Mouse (Mus musculus) heart, embryonic 14.5 days (tissue): ENCODE measurements around the gene Zcchc7. TPM values are rescaled to one million over a fixed set of nuclear protein-coding genes. Genes with fewer than 3 reads are reported as not detected.

Experiments
- ATAC-seq: fragments of 200-750 bp; cut with Nextera tagmentation; 2 replicates; pipeline ENCODE4 v1.8.0; 2017; ENCODE audit warnings: low read depth, moderate TSS enrichment; ENCODE audit not compliant: insufficient number of reproducible peaks, insufficient read depth, low FRiP score
- H3K27ac ChIP-seq, 2 experiments: fragments of 200-500 bp in 1 of 2; fragments of 300-500 bp in 1 of 2; sonication (generic) in 1 of 2; replicated peaks in 1 of 2; 2 replicates each; pipeline ENCODE4 v1.5.1; 2012 to 2014; ENCODE audit warnings: low read depth in 2 of 2, low read length in 2 of 2, control low read depth in 1 of 2, mild to moderate bottlenecking in 1 of 2, mixed read lengths in 1 of 2; ENCODE audit not compliant: control insufficient read depth in 1 of 2, insufficient read depth in 1 of 2
- H3K27me3 ChIP-seq: fragments of 300-500 bp; sonication (generic); 2 replicates; pipeline ENCODE4 v1.6.1; 2014; ENCODE audit warnings: mild to moderate bottlenecking, low read length, control low read depth; ENCODE audit not compliant: control insufficient read depth, insufficient read depth
- H3K36me3 ChIP-seq: fragments of 300-500 bp; sonication (generic); 2 replicates; pipeline ENCODE4 v1.6.1; 2014; ENCODE audit warnings: mild to moderate bottlenecking, control low read depth, low read length, mixed read lengths; ENCODE audit not compliant: control insufficient read depth, insufficient read depth
- H3K4me1 ChIP-seq, 2 experiments: fragments of 200-500 bp in 1 of 2; fragments of 300-500 bp in 1 of 2; sonication (generic) in 1 of 2; 2 replicates each; pipeline ENCODE4 v1.6.1; 2012 to 2014; ENCODE audit warnings: low read length in 2 of 2, control low read depth in 1 of 2, mixed read lengths in 1 of 2; ENCODE audit not compliant: control insufficient read depth in 2 of 2, insufficient read depth in 2 of 2
- H3K4me2 ChIP-seq: fragments of 300-500 bp; sonication (generic); 2 replicates; pipeline ENCODE4 v1.6.1; 2014; ENCODE audit warnings: mild to moderate bottlenecking, low read length
- H3K4me3 ChIP-seq, 2 experiments: fragments of 200-500 bp in 1 of 2; fragments of 300-500 bp in 1 of 2; sonication (generic) in 1 of 2; 2 replicates each; pipeline ENCODE4 v1.5.1; 2012 to 2014; ENCODE audit warnings: low read length in 2 of 2, mild to moderate bottlenecking in 2 of 2, control low read depth in 1 of 2, low read depth in 1 of 2, moderate library complexity in 1 of 2; ENCODE audit not compliant: control insufficient read depth in 1 of 2, insufficient read depth in 1 of 2
- H3K9ac ChIP-seq: fragments of 300-500 bp; sonication (generic); 2 replicates; pipeline ENCODE4 v1.6.1; 2014; ENCODE audit warnings: mild to moderate bottlenecking, low read length
- H3K9me3 ChIP-seq: fragments of 300-500 bp; sonication (generic); 2 replicates; pipeline ENCODE4 v1.6.1; 2016; ENCODE audit warnings: low read length, control low read depth; ENCODE audit not compliant: control insufficient read depth
- WGBS: fragments of 180-500 bp; shearing (Covaris S2); extraction: QIAGEN DNeasy Blood & Tissue Kit; methylation state at CpG from one replicate; pipeline ENCODE4 v1.1.7; 2014; 5-methylcytosine and 5-hydroxymethylcytosine counted together
- polyA plus RNA-seq: library from polyadenylated mRNA; unstranded; fragments of >200 nt; fragmentation: Nextera tagmentation; extraction: Ambion mirVana; gene quantifications from 2 replicates; pipeline ENCODE4 v1.2.1, GENCODE M21; 2014

The Zcchc7 gene
- polyA plus RNA-seq: 24.9 and 26.2 TPM in 2 replicates

GRCm38 (mm10) chr4:44755553-44756133 is at the start of gene Zcchc7:
TSS of gene Zcchc7 (plus strand) at chr4:44755877.
- no peaks in the 10 kb centered on the region for H3K4me1 ChIP-seq
- H3K9me3 ChIP-seq: no peaks in the 10 kb centered on the region
- peak within 1 kb of the TSS; percentile 68 for H3K4me2 ChIP-seq
- 5% methylated on average over 15 of the region's 15 CpGs for WGBS
- peak within 1 kb of the TSS; percentile 91 to 92 for H3K4me3 ChIP-seq
- peak within 1 kb of the TSS; percentile 86 to 88 for H3K27ac ChIP-seq
- H3K9ac ChIP-seq: peak within 1 kb of the TSS; percentile 95
- peak; percentile 9; the same call in 1 of the 2 replicates for ATAC-seq
- H3K27me3 ChIP-seq: no peaks in the 10 kb centered on the region
- H3K36me3 ChIP-seq: no peaks in the 10 kb centered on the region

GRCm38 (mm10) chr4:44705967-44706366 is 49.7 kb upstream of the Zcchc7 start:
- ATAC-seq: no peak
- Histone ChIP-seq H3K4me1 (peaks cover 2 to 11% of the 10 kb centered on the region in 2 experiments; a peak in 3 of 4 replicates), H3K27me3 (peaks cover 98% of the 10 kb centered on the region), H3K4me2 (no peak overlapping the region), H3K9ac (no peak overlapping the region), H3K27ac (no peak overlapping the region), H3K9me3 (no peaks in the 10 kb centered on the region), H3K36me3 (no peaks in the 10 kb centered on the region), H3K4me3 (no peak overlapping the region)
- 0% methylated on average over 7 of the region's 7 CpGs for WGBS

GRCm38 (mm10) chr4:44706865-44707264 is 48.8 kb upstream of the Zcchc7 start:
- Histone ChIP-seq H3K4me1 (peaks cover 2 to 13% of the 10 kb centered on the region in 2 experiments; a peak in 3 of 4 replicates), H3K27ac (no peak overlapping the region), H3K9me3 (no peaks in the 10 kb centered on the region), H3K36me3 (no peaks in the 10 kb centered on the region), H3K27me3 (peaks cover 98% of the 10 kb centered on the region), H3K9ac (no peak overlapping the region), H3K4me2 (no peak overlapping the region), H3K4me3 (no peak overlapping the region)
- no peak for ATAC-seq
- WGBS: 17% methylated on average over 1 of the region's 1 CpGs

- H3K27ac ChIP-seq: no peak overlapping the region
- no peak for ATAC-seq
- peaks cover 98% of the 10 kb centered on the region for H3K27me3 ChIP-seq
- H3K9me3 ChIP-seq: no peaks in the 10 kb centered on the region
- no peak overlapping the region for H3K4me2 ChIP-seq
- peaks cover 2 to 14% of the 10 kb centered on the region in 2 experiments; a peak in 3 of 4 replicates for H3K4me1 ChIP-seq
- no peak overlapping the region for H3K9ac ChIP-seq
- 55% methylated on average over 8 of the region's 8 CpGs for WGBS
- H3K4me3 ChIP-seq: no peak overlapping the region
- H3K36me3 ChIP-seq: no peaks in the 10 kb centered on the region
These were observed 47.4 kb upstream of the Zcchc7 start for GRCm38 (mm10) chr4:44708311-44708710.

- Histone ChIP-seq H3K9ac (no peak overlapping the region), H3K36me3 (no peaks in the 10 kb centered on the region), H3K27me3 (peaks cover 98% of the 10 kb centered on the region), H3K4me3 (no peak overlapping the region), H3K9me3 (no peaks in the 10 kb centered on the region), H3K27ac (no peak overlapping the region), H3K4me2 (no peak overlapping the region), H3K4me1 (peaks cover 0 to 8% of the 10 kb centered on the region in 2 experiments; a peak in 3 of 4 replicates)
- ATAC-seq: no peak
These were observed 46.5 kb upstream of the Zcchc7 start for GRCm38 (mm10) chr4:44709091-44709695.

- 28% methylated on average over 16 of the region's 16 CpGs for WGBS
- H3K27me3 ChIP-seq: peaks cover 98% of the 10 kb centered on the region
- H3K4me2 ChIP-seq: no peak within 1 kb of the TSS
- no peak within 1 kb of the TSS for H3K27ac ChIP-seq
- H3K4me1 ChIP-seq: peaks cover 0 to 9% of the 10 kb centered on the region in 2 experiments; a peak in 3 of 4 replicates
- H3K36me3 ChIP-seq: no peaks in the 10 kb centered on the region
- ATAC-seq: no peak
- H3K9ac ChIP-seq: no peak within 1 kb of the TSS
- H3K9me3 ChIP-seq: no peaks in the 10 kb centered on the region
- H3K4me3 ChIP-seq: peak within 1 kb of the TSS in 1 of 2 experiments; percentile 8; a peak in 1 of 4 replicates
These were observed 45.7 kb upstream of the Zcchc7 start, which contains the start of gene Pax5 for GRCm38 (mm10) chr4:44709740-44710700. TSS of gene Pax5 (minus strand) at chr4:44710487.

- H3K4me1 ChIP-seq: peaks cover 0 to 9% of the 10 kb centered on the region in 2 experiments; a peak in 3 of 4 replicates
- ATAC-seq: no peak
- no peak overlapping the region for H3K9ac ChIP-seq
- no peak overlapping the region for H3K4me2 ChIP-seq
- 2% methylated on average over 30 of the region's 30 CpGs for WGBS
- H3K27ac ChIP-seq: no peak overlapping the region
- H3K36me3 ChIP-seq: no peaks in the 10 kb centered on the region
- no peaks in the 10 kb centered on the region for H3K9me3 ChIP-seq
- peaks cover 98% of the 10 kb centered on the region for H3K27me3 ChIP-seq
- H3K4me3 ChIP-seq: peak overlapping the region in 1 of 2 experiments; percentile 8; a peak in 1 of 4 replicates
These were observed 45.0 kb upstream of the Zcchc7 start for GRCm38 (mm10) chr4:44710701-44711097.
